ENCODE assay signal across 8 mouse cellular contexts in genomic region chr3:60472681-60473177, GRCm38 (mm10). TPM values are rescaled to one million over a fixed set of nuclear protein-coding genes. Genes with fewer than 3 reads are reported as not detected.
DNase-seq lines count a peak whose midpoint lies in the region; ATAC-seq and TF ChIP-seq lines count a peak whose summit lies in the region.

TSS of gene Mbnl1 (plus strand) at chr3:60472830.

- no peaks in the 10 kb centered on the region for H3K9me3 ChIP-seq in forebrain, embryonic 15.5 days
- no peaks in the 10 kb centered on the region for H3K9me3 ChIP-seq in hindbrain, embryonic 12.5 days (replicated peaks)
- no peaks in the 10 kb centered on the region for H3K9me3 ChIP-seq in liver, embryonic 13.5 days (replicated peaks)

- no peaks in the 10 kb centered on the region for H3K4me1 ChIP-seq in kidney, adult 2 months (ENCODE audit: control insufficient read depth, insufficient read depth, low read length)
- no peaks in the 10 kb centered on the region for H3K4me1 ChIP-seq in forebrain, embryonic 15.5 days
- no peaks in the 10 kb centered on the region for H3K4me1 ChIP-seq in hindbrain, embryonic 12.5 days
- H3K4me1 ChIP-seq in liver, embryonic 13.5 days (replicated peaks): peaks cover 33% of the 10 kb centered on the region
- no peaks in the 10 kb centered on the region for H3K4me1 ChIP-seq in small intestine, adult 2 months (ENCODE audit: control insufficient read depth, insufficient read depth, insufficient read length, low read length)

- TF ChIP-seq POLR2A in kidney, adult 2 months (IDR thresholded peaks at IDR 0.05; ENCODE audit: low read depth, low read length): no peak
- no peak for TF ChIP-seq POLR2A in small intestine, adult 2 months (IDR thresholded peaks at IDR 0.05; ENCODE audit: low read depth, low read length)

- ATAC-seq in forebrain, embryonic 15.5 days (replicated peaks): no peak
- ATAC-seq in hindbrain, embryonic 12.5 days (ENCODE audit: low FRiP score): no peak
- ATAC-seq in liver, embryonic 13.5 days (ENCODE audit: low read depth): peak; percentile 33

- no peak within 1 kb of the TSS for H3K4me3 ChIP-seq in kidney, adult 2 months (ENCODE audit: insufficient read depth, low read depth, low read length)
- no peak within 1 kb of the TSS for H3K4me3 ChIP-seq in forebrain, embryonic 15.5 days
- no peak within 1 kb of the TSS for H3K4me3 ChIP-seq in hindbrain, embryonic 12.5 days
- H3K4me3 ChIP-seq in liver, embryonic 13.5 days (replicated peaks): peak within 1 kb of the TSS; percentile 41
- no peak within 1 kb of the TSS for H3K4me3 ChIP-seq in small intestine, adult 2 months (ENCODE audit: low read depth, low read length)

- no peaks in the 10 kb centered on the region for H3K36me3 ChIP-seq in kidney, adult 2 months (ENCODE audit: control insufficient read depth, insufficient read depth, low read length)
- H3K36me3 ChIP-seq in forebrain, embryonic 15.5 days: no peaks in the 10 kb centered on the region
- H3K36me3 ChIP-seq in hindbrain, embryonic 12.5 days: no peaks in the 10 kb centered on the region
- H3K36me3 ChIP-seq in liver, embryonic 13.5 days: no peaks in the 10 kb centered on the region
- H3K36me3 ChIP-seq in small intestine, adult 2 months (ENCODE audit: control insufficient read depth, insufficient read depth, low read length): no peaks in the 10 kb centered on the region

- no peak within 1 kb of the TSS for H3K27ac ChIP-seq in kidney, adult 2 months (ENCODE audit: insufficient read depth, low read depth, low read length)
- H3K27ac ChIP-seq in forebrain, embryonic 15.5 days (replicated peaks): no peak within 1 kb of the TSS
- H3K27ac ChIP-seq in hindbrain, embryonic 12.5 days: no peak within 1 kb of the TSS
- H3K27ac ChIP-seq in liver, embryonic 13.5 days: peak within 1 kb of the TSS; percentile 87
- H3K27ac ChIP-seq in small intestine, adult 2 months (ENCODE audit: insufficient read depth, low read depth, low read length): no peak within 1 kb of the TSS; the same call in 1 of the 2 replicates

- H3K4me2 ChIP-seq in forebrain, embryonic 15.5 days (replicated peaks): no peak within 1 kb of the TSS
- no peak within 1 kb of the TSS for H3K4me2 ChIP-seq in hindbrain, embryonic 12.5 days (replicated peaks)
- H3K4me2 ChIP-seq in liver, embryonic 13.5 days: peak within 1 kb of the TSS; percentile 64

- H3K9ac ChIP-seq in forebrain, embryonic 15.5 days (replicated peaks): no peak within 1 kb of the TSS
- no peak within 1 kb of the TSS for H3K9ac ChIP-seq in hindbrain, embryonic 12.5 days
- H3K9ac ChIP-seq in liver, embryonic 13.5 days: peak within 1 kb of the TSS; percentile 64

- no peaks in the 10 kb centered on the region for H3K27me3 ChIP-seq in kidney, adult 2 months (replicated peaks; ENCODE audit: control insufficient read depth, insufficient read depth, low read length)
- no peaks in the 10 kb centered on the region for H3K27me3 ChIP-seq in forebrain, embryonic 15.5 days
- no peaks in the 10 kb centered on the region for H3K27me3 ChIP-seq in hindbrain, embryonic 12.5 days
- H3K27me3 ChIP-seq in liver, embryonic 13.5 days: no peaks in the 10 kb centered on the region
- H3K27me3 ChIP-seq in small intestine, adult 2 months (ENCODE audit: control insufficient read depth, insufficient read depth, low read length): no peaks in the 10 kb centered on the region

- no peak for TF ChIP-seq CTCF in kidney, adult 2 months (conservative IDR thresholded peaks at IDR 0.05; ENCODE audit: insufficient read depth, insufficient read length, low read depth, low read length)
- TF ChIP-seq CTCF in small intestine, adult 2 months (IDR thresholded peaks at IDR 0.05; ENCODE audit: extremely low read depth, insufficient read length, insufficient replicate concordance, low read depth, low read length): no peak

- WGBS in kidney, adult 2 months: 48% methylated on average over 5 of the region's 5 CpGs
- WGBS in forebrain, embryonic 15.5 days: 65% methylated on average over 5 of the region's 5 CpGs
- 73% methylated on average over 5 of the region's 5 CpGs for WGBS in hindbrain, embryonic 12.5 days
- WGBS in liver, embryonic 13.5 days (ENCODE audit: insufficient replicate concordance): 8% methylated on average over 5 of the region's 5 CpGs
- 53% methylated on average over 5 of the region's 5 CpGs for WGBS in small intestine, adult 2 months

- no peak for DNase-seq in kidney, adult 2 months
- no peak for DNase-seq in kidney, adult 8-10 months
- no peak for DNase-seq in adrenal gland, adult 2 months
- peak; percentile 30 for DNase-seq in liver, embryonic 13.5 days
- no peak for DNase-seq in retina, postnatal 1 day

RNA-seq across cellular contexts. Expression of gene Mbnl1, which starts in this region (rescaled TPM):
- 43.0 and 52.3 TPM in 2 replicates for polyA plus RNA-seq in kidney, adult 2 months (2012; rRNA removed)
- 100 to 1,000 TPM; 563 to 574 TPM for total RNA-seq in adrenal gland, adult 2 months (2021)
- polyA plus RNA-seq in adrenal gland, adult 2 months (2012; rRNA removed): 174 and 252 TPM in 2 replicates
- 44.0 and 45.4 TPM in 2 replicates for polyA plus RNA-seq in forebrain, embryonic 15.5 days (2015; fragmentation: Nextera tagmentation; extraction: Ambion mirVana)
- 46.9 and 56.2 TPM in 2 replicates for polyA plus RNA-seq in hindbrain, embryonic 12.5 days (2016; fragmentation: Nextera tagmentation; extraction: Ambion mirVana)
- polyA plus RNA-seq in liver, embryonic 13.5 days (2015; fragmentation: Nextera tagmentation; extraction: Ambion mirVana): 123 and 153 TPM in 2 replicates
- 27.2 and 48.7 TPM in 2 replicates for polyA plus RNA-seq in small intestine, adult 2 months (2012; rRNA removed)
